Mouse (Mus musculus): ENCODE results near the gene Tgfa.

GRCm38 (mm10) chr6:86152676-86153075 is 42.3 kb upstream of the Tgfa start:
- no peak for TF ChIP-seq GATA1 (IDR thresholded peaks at IDR 0.05; ENCODE audit: low read length)
- no peak for TF ChIP-seq TAL1 (IDR thresholded peaks at IDR 0.05; ENCODE audit: low read length)
